26 mouse cellular contexts compared by ENCODE assay signal in the genomic region with DNA sequence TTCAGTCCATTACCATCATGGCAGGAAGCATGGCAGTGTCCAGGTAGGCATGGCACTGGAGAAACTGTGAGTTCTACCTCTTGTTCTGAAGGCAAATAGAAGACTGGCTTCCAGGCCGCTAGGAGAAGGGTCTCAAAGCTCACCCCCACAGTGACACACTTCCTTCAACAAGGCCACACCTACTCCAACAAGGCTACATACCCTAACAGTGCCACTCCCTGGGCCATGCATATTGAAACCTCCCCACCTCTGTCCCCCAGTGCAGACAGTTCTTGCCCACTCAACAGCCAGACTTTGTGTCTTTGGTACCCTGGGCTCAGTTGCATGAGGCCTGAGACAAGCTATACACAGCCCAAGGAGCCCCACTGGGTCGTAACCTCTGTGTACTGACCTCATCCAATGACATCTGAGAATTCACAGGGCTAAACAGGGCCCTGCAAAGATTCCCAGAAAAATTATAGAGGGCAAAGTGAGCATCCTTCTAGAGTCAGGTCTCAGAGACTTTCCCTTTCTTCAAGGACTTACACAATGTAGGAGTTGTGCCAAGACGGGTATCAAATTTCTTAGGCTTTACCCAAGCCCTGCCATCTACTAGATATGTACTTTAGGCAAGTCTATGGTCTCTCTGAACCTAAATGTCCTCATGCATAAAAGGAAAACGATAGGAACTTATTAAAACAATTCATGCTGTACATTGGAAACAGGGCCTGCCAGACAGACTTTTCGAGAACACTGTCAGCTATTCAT. TPM values are rescaled to one million over a fixed set of nuclear protein-coding genes. Genes with fewer than 3 reads are reported as not detected.
A peak's percentile ranks its signal among the peaks of the same experiment; 100 is the strongest.
DNase-seq lines count a peak whose midpoint lies in the region; ATAC-seq and TF ChIP-seq lines count a peak whose summit lies in the region.
"Had no signal": no experiment of that assay in that cellular context is flagged by ENCODE, and none has a peak within 500 bp of the region (broad histone marks: within the 10 kb centered on the region; RNA-seq: fewer than 3 reads in every experiment).

No protein-coding gene starts in this region.

- TF ChIP-seq CTCF in gastrocnemius, adult 2 months (IDR thresholded peaks at IDR 0.05), result no peak

- H3K27me3 ChIP-seq in megakaryocyte, embryonic 14.5 days (replicated peaks), result no peaks in the 10 kb centered on the region
- no peaks in the 10 kb centered on the region for H3K27me3 ChIP-seq in midbrain, embryonic 14.5 days (ENCODE audit: control insufficient read depth, insufficient read depth, low read length)
- H3K27me3 ChIP-seq: embryonic facial prominence, embryonic 13.5 days; forebrain, embryonic 15.5 days; intestine, embryonic 15.5 days; midbrain, embryonic 13.5 days had no signal

- H3K36me3 ChIP-seq in megakaryocyte, embryonic 14.5 days (replicated peaks; ENCODE audit: low read length), result peaks cover 65% of the 10 kb centered on the region
- H3K36me3 ChIP-seq in midbrain, embryonic 14.5 days (ENCODE audit: control insufficient read depth, insufficient read depth, low read length), result no peaks in the 10 kb centered on the region
- H3K36me3 ChIP-seq: embryonic facial prominence, embryonic 13.5 days; forebrain, embryonic 10.5 days; forebrain, embryonic 15.5 days; hindbrain, embryonic 10.5 days; intestine, embryonic 15.5 days; midbrain, embryonic 13.5 days had no signal

- 92% methylated on average over 5 of the region's 5 CpGs for WGBS in midbrain, embryonic 14.5 days

- 0 out of 2 replicates have a peak overlapping the region, but pooled peaks have one; percentile 20 for H3K27ac ChIP-seq in gastrocnemius, adult 2 months
- H3K27ac ChIP-seq in midbrain, embryonic 14.5 days (replicated peaks; ENCODE audit: low read depth, low read length), result no peak overlapping the region
- H3K27ac ChIP-seq: embryonic facial prominence, embryonic 13.5 days; forebrain, embryonic 10.5 days; forebrain, embryonic 15.5 days; hindbrain, embryonic 10.5 days; intestine, embryonic 15.5 days; kidney, postnatal 0 days; midbrain, embryonic 13.5 days had no signal

- intact Hi-C loops in gastrocnemius, adult 2 months (cut with DNase I), result loop anchor here (10.0 kb wide), 1 partner anchor 457 kb away; a partner anchor contains a TSS
- intact Hi-C loops in gastrocnemius, postnatal 14 days (cut with DNase I; ENCODE audit: low total_unique reads), result no loop called here

- H3K4me3 ChIP-seq in gastrocnemius, adult 2 months, result no peak overlapping the region
- H3K4me3 ChIP-seq in megakaryocyte, embryonic 14.5 days (replicated peaks), result peak overlapping the region; percentile 67
- H3K4me3 ChIP-seq in midbrain, embryonic 14.5 days (replicated peaks; ENCODE audit: low read depth, low read length), result no peak overlapping the region
- H3K4me3 ChIP-seq: embryonic facial prominence, embryonic 13.5 days; forebrain, embryonic 10.5 days; forebrain, embryonic 15.5 days; hindbrain, embryonic 10.5 days; intestine, embryonic 15.5 days; midbrain, embryonic 13.5 days had no signal

- no peaks in the 10 kb centered on the region for H3K9me3 ChIP-seq in megakaryocyte, embryonic 14.5 days
- H3K9me3 ChIP-seq in midbrain, embryonic 14.5 days (ENCODE audit: control insufficient read depth, low read length), result no peaks in the 10 kb centered on the region
- H3K9me3 ChIP-seq: embryonic facial prominence, embryonic 13.5 days; forebrain, embryonic 10.5 days; forebrain, embryonic 15.5 days; hindbrain, embryonic 10.5 days; intestine, embryonic 15.5 days; midbrain, embryonic 13.5 days had no signal

- no peak for ATAC-seq in megakaryocyte, adult 5-6 weeks (ENCODE audit: poor library complexity, severe bottlenecking)
- ATAC-seq in midbrain, embryonic 14.5 days (ENCODE audit: low FRiP score, low TSS enrichment), result no peak
- ATAC-seq: forebrain, embryonic 15.5 days; hindbrain, embryonic 16.5 days; intestine, embryonic 15.5 days; midbrain, embryonic 13.5 days had no signal

- no peak for DNase-seq in gastrocnemius, adult 2 months
- DNase-seq in gastrocnemius, postnatal 14 days, result no peak
- DNase-seq in R1 (ENCODE audit: low read depth, low spot score), result peak; percentile 61
- DNase-seq in kidney, adult 9 months, result no peak
- DNase-seq in midbrain, embryonic 14.5 days, result no peak
- DNase-seq in frontal cortex, postnatal 36 days (ENCODE audit: low spot score in 2 of 2), result no peak
- DNase-seq: adrenal gland, postnatal 10 days; cerebellum, adult 11 months; cerebellum, adult 9-10 months; heart, postnatal 14 days; kidney, adult 2 months; kidney, postnatal 4 days; layer of hippocampus, postnatal 36 days; left cerebral cortex, postnatal 4 days; lung, postnatal 36 days had no signal

- peaks cover 87% of the 10 kb centered on the region for H3K4me1 ChIP-seq in megakaryocyte, embryonic 14.5 days
- peaks cover 11% of the 10 kb centered on the region; the same call in 1 of the 2 replicates for H3K4me1 ChIP-seq in midbrain, embryonic 14.5 days (ENCODE audit: control insufficient read depth, insufficient read depth, low read length)

- no peak overlapping the region for H3K4me2 ChIP-seq in midbrain, embryonic 14.5 days (ENCODE audit: low read length)
- H3K4me2 ChIP-seq: forebrain, embryonic 15.5 days; midbrain, embryonic 13.5 days had no signal

- H3K9ac ChIP-seq in midbrain, embryonic 14.5 days (replicated peaks; ENCODE audit: low read length), result no peak overlapping the region
- H3K9ac ChIP-seq: embryonic facial prominence, embryonic 13.5 days; forebrain, embryonic 15.5 days; intestine, embryonic 15.5 days; midbrain, embryonic 13.5 days had no signal

RNA-seq across cellular contexts. Expression of a gene that starts 8.3 kb away (rescaled TPM):
- total RNA-seq in gastrocnemius, adult 2 months (2021), result 10 to 100 TPM; 32.6 to 48.1 TPM
- total RNA-seq in gastrocnemius, postnatal 14 days (2021), result 10 to 100 TPM; 14.6 to 15.9 TPM
- 35.6 and 49.9 TPM in 2 replicates for polyA plus RNA-seq in megakaryocyte, embryonic 14.5 days (2012; ENCODE audit: insufficient read depth, low replicate concordance)
- total RNA-seq in megakaryocyte, adult 5-6 weeks (2015), result 98.6 and 105 TPM in 2 replicates
- total RNA-seq in megakaryocyte, adult 5-6 weeks (2017), result 156 and 174 TPM in 2 replicates
- polyA plus RNA-seq in midbrain, embryonic 14.5 days (2014; fragmentation: Nextera tagmentation; extraction: Ambion mirVana), result 1.5 and 1.8 TPM in 2 replicates

RNA-seq across cellular contexts. Expression of a gene that starts 14.4 kb away (rescaled TPM):
- total RNA-seq in gastrocnemius, adult 2 months (2021), result 100 to 1,000 TPM in 1 of 2 experiments, 10 to 100 TPM in 1; 25.7 to 113 TPM
- 10 to 100 TPM; 17.2 to 23.8 TPM for total RNA-seq in gastrocnemius, postnatal 14 days (2021)
- 47.7 and 114 TPM in 2 replicates for polyA plus RNA-seq in megakaryocyte, embryonic 14.5 days (2012; ENCODE audit: insufficient read depth, low replicate concordance)
- total RNA-seq in megakaryocyte, adult 5-6 weeks (2015), result 1.7 and 5.3 TPM in 2 replicates
- 0.40 and 0.45 TPM in 2 replicates for total RNA-seq in megakaryocyte, adult 5-6 weeks (2017)
- 5.0 and 5.5 TPM in 2 replicates for polyA plus RNA-seq in midbrain, embryonic 14.5 days (2014; fragmentation: Nextera tagmentation; extraction: Ambion mirVana)

RNA-seq across cellular contexts. Expression of a gene that starts 49.7 kb away (rescaled TPM):
- total RNA-seq in gastrocnemius, adult 2 months (2021), result not detected
- not detected for total RNA-seq in gastrocnemius, postnatal 14 days (2021)
- polyA plus RNA-seq in megakaryocyte, embryonic 14.5 days (2012; ENCODE audit: insufficient read depth, low replicate concordance), result 0.09 TPM in 1 of 2 replicates, not detected in the other
- not detected in 2 replicates for total RNA-seq in megakaryocyte, adult 5-6 weeks (2015)
- not detected in 2 replicates for total RNA-seq in megakaryocyte, adult 5-6 weeks (2017)
- 20.8 and 25.7 TPM in 2 replicates for polyA plus RNA-seq in midbrain, embryonic 14.5 days (2014; fragmentation: Nextera tagmentation; extraction: Ambion mirVana)
- total RNA-seq: monocyte, adult 5-6 weeks had no signal

RNA-seq across cellular contexts. Expression of a gene that starts 56.7 kb away (rescaled TPM):
- 10 to 100 TPM; 11.6 to 14.4 TPM for total RNA-seq in gastrocnemius, adult 2 months (2021)
- total RNA-seq in gastrocnemius, postnatal 14 days (2021), result 10 to 100 TPM; 12.0 to 13.2 TPM
- 8.1 TPM in 1 of 2 replicates, not detected in the other for polyA plus RNA-seq in megakaryocyte, embryonic 14.5 days (2012; ENCODE audit: insufficient read depth, low replicate concordance)
- total RNA-seq in megakaryocyte, adult 5-6 weeks (2015), result 4.1 and 6.4 TPM in 2 replicates
- total RNA-seq in megakaryocyte, adult 5-6 weeks (2017), result 5.0 and 8.0 TPM in 2 replicates
- polyA plus RNA-seq in midbrain, embryonic 14.5 days (2014; fragmentation: Nextera tagmentation; extraction: Ambion mirVana), result 20.9 and 21.7 TPM in 2 replicates

RNA-seq across cellular contexts. Expression of a gene that starts 59.0 kb away (rescaled TPM):
- total RNA-seq in gastrocnemius, adult 2 months (2021), result 10 to 100 TPM; 37.9 to 49.6 TPM
- total RNA-seq in gastrocnemius, postnatal 14 days (2021), result 10 to 100 TPM; 41.9 to 49.8 TPM
- not detected in 2 replicates for polyA plus RNA-seq in megakaryocyte, embryonic 14.5 days (2012; ENCODE audit: insufficient read depth, low replicate concordance)
- total RNA-seq in megakaryocyte, adult 5-6 weeks (2015), result not detected in 2 replicates
- total RNA-seq in megakaryocyte, adult 5-6 weeks (2017), result not detected in 2 replicates
- 4.1 and 6.3 TPM in 2 replicates for polyA plus RNA-seq in midbrain, embryonic 14.5 days (2014; fragmentation: Nextera tagmentation; extraction: Ambion mirVana)
- total RNA-seq: monocyte, adult 5-6 weeks had no signal
